Mouse (Mus musculus) stomach, postnatal 0 days (tissue): ENCODE data around the gene Tcf12. TPM values are rescaled to one million over a fixed set of nuclear protein-coding genes. Genes with fewer than 3 reads are reported as not detected.

Source experiments
- ATAC-seq: fragments of 200-750 bp; cut with Nextera tagmentation; 2 replicates; pipeline ENCODE4 v1.8.0; 2017; ENCODE audit not compliant: low FRiP score, low TSS enrichment
- DNase-seq: peaks from one replicate; pipeline ENCODE4 v3.0.0-alpha.2; 2016; ENCODE audit warnings: low spot score
- H3K27ac ChIP-seq: fragments of 300-500 bp; sonication (generic); replicated peaks from 2 replicates; pipeline ENCODE4 v1.5.1; 2014; ENCODE audit warnings: mild to moderate bottlenecking, control low read depth
- H3K27me3 ChIP-seq: fragments of 300-500 bp; sonication (generic); 2 replicates; pipeline ENCODE4 v1.6.1; 2014; ENCODE audit warnings: low read length; ENCODE audit not compliant: control insufficient read depth, insufficient read depth
- H3K36me3 ChIP-seq: fragments of 300-500 bp; sonication (generic); 2 replicates; pipeline ENCODE4 v1.6.1; 2014; ENCODE audit warnings: low read length, mixed read lengths; ENCODE audit not compliant: control insufficient read depth, insufficient read depth
- H3K4me1 ChIP-seq: fragments of 300-500 bp; sonication (generic); replicated peaks from 2 replicates; pipeline ENCODE4 v1.6.1; 2014; ENCODE audit warnings: antibody characterized with exemption; ENCODE audit not compliant: control insufficient read depth, insufficient read depth
- H3K4me2 ChIP-seq: fragments of 300-500 bp; sonication (generic); replicated peaks from 2 replicates; pipeline ENCODE4 v1.6.1; 2014; ENCODE audit warnings: low read depth, mild to moderate bottlenecking, control low read depth, moderate library complexity
- H3K4me3 ChIP-seq: fragments of 300-500 bp; sonication (generic); 2 replicates; pipeline ENCODE4 v1.5.1; 2014; ENCODE audit warnings: low read depth, low read length, control low read depth
- H3K9ac ChIP-seq: fragments of 300-500 bp; sonication (generic); 2 replicates; pipeline ENCODE4 v1.6.1; 2014; ENCODE audit warnings: mild to moderate bottlenecking, low read length, control low read depth, mixed read lengths
- H3K9me3 ChIP-seq: fragments of 300-500 bp; sonication (generic); 2 replicates; pipeline ENCODE4 v1.6.1; 2016; ENCODE audit warnings: low read length; ENCODE audit not compliant: control insufficient read depth
- CTCF ChIP-seq: IDR thresholded peaks from 2 replicates; pipeline ENCODE4 v1.5.1; 2016; ENCODE audit warnings: antibody characterized with exemption, low read depth, mild to moderate bottlenecking, moderate library complexity
- EP300 ChIP-seq: optimal IDR thresholded peaks from 2 replicates; pipeline ENCODE3; 2016; ENCODE audit warnings: antibody characterized with exemption
- WGBS: fragments of 180-500 bp; shearing (Covaris S2); extraction: QIAGEN DNeasy Blood & Tissue Kit; methylation state at CpG from one replicate; pipeline ENCODE4 v1.1.7; 2014; 5-methylcytosine and 5-hydroxymethylcytosine counted together
- polyA plus RNA-seq: library from polyadenylated mRNA; unstranded; fragments of >200 nt; fragmentation: Nextera tagmentation; extraction: Ambion mirVana; gene quantifications from 2 replicates; pipeline ENCODE4 v1.2.1, GENCODE M21; 2015

Gene Tcf12
- polyA plus RNA-seq, 1 experiment from 2014 or later, result 28.7 TPM

- Histone ChIP-seq H3K27ac (no peak overlapping the region), H3K4me1 (no peaks in the 10 kb centered on the region), H3K27me3 (no peaks in the 10 kb centered on the region), H3K4me3 (no peak overlapping the region; the same call in 1 of the 2 replicates), H3K9ac (no peak overlapping the region), H3K4me2 (no peak overlapping the region), H3K36me3 (no peaks in the 10 kb centered on the region), H3K9me3 (no peaks in the 10 kb centered on the region)
- ATAC-seq (no peak), DNase-seq (no peak)
- TF ChIP-seq CTCF (no peak), EP300 (no peak)
- WGBS, result 30% methylated on average over 7 of the region's 7 CpGs
Observed at GRCm38 (mm10) chr9:71895291-71895690, 216.4 kb downstream of the Tcf12 start.

- Histone ChIP-seq H3K27ac (no peak overlapping the region), H3K4me2 (peak overlapping the region; percentile 38), H3K9ac (no peak overlapping the region), H3K27me3 (no peaks in the 10 kb centered on the region), H3K4me3 (peak overlapping the region; percentile 27), H3K4me1 (no peaks in the 10 kb centered on the region), H3K9me3 (no peaks in the 10 kb centered on the region), H3K36me3 (no peaks in the 10 kb centered on the region)
- DNase-seq, result no peak
- ATAC-seq, result no peak
- WGBS, result 58% methylated on average over 7 of the region's 7 CpGs
- no peak for TF ChIP-seq EP300
- no peak for TF ChIP-seq CTCF
Observed at GRCm38 (mm10) chr9:71894943-71895286, 216.8 kb downstream of the Tcf12 start.

GRCm38 (mm10) chr9:71894246-71894942 is 217.3 kb downstream of the Tcf12 start:
- no peaks in the 10 kb centered on the region for H3K36me3 ChIP-seq
- no peaks in the 10 kb centered on the region for H3K9me3 ChIP-seq
- peak overlapping the region; percentile 38 for H3K4me2 ChIP-seq
- peak overlapping the region; percentile 27 for H3K4me3 ChIP-seq
- TF ChIP-seq EP300, result no peak
- TF ChIP-seq CTCF, result no peak
- peak overlapping the region; percentile 31 for H3K27ac ChIP-seq
- DNase-seq, result no peak
- 52% methylated on average over 11 of the region's 11 CpGs for WGBS
- no peaks in the 10 kb centered on the region for H3K4me1 ChIP-seq
- H3K27me3 ChIP-seq, result no peaks in the 10 kb centered on the region
- ATAC-seq, result no peak
- H3K9ac ChIP-seq, result peak overlapping the region; percentile 24; the same call in 1 of the 2 replicates

GRCm38 (mm10) chr9:71888450-71888849 is 223.2 kb downstream of the Tcf12 start:
- ATAC-seq (no peak), DNase-seq (no peak)
- no peak overlapping the region for H3K4me3 ChIP-seq
- TF ChIP-seq CTCF, result no peak
- TF ChIP-seq EP300, result no peak
- no peaks in the 10 kb centered on the region for H3K9me3 ChIP-seq
- WGBS, result 39% methylated on average over 5 of the region's 5 CpGs
- H3K27me3 ChIP-seq, result no peaks in the 10 kb centered on the region
- H3K27ac ChIP-seq, result no peak overlapping the region
- H3K4me1 ChIP-seq, result no peaks in the 10 kb centered on the region
- no peak overlapping the region for H3K4me2 ChIP-seq
- H3K9ac ChIP-seq, result no peak overlapping the region
- H3K36me3 ChIP-seq, result no peaks in the 10 kb centered on the region

GRCm38 (mm10) chr9:71880629-71881028 is 231.0 kb downstream of the Tcf12 start:
- Histone ChIP-seq H3K4me2 (no peak overlapping the region), H3K27ac (no peak overlapping the region), H3K4me3 (no peak overlapping the region), H3K9me3 (no peaks in the 10 kb centered on the region), H3K27me3 (no peaks in the 10 kb centered on the region), H3K9ac (no peak overlapping the region), H3K36me3 (no peaks in the 10 kb centered on the region; the same call in 1 of the 2 replicates), H3K4me1 (no peaks in the 10 kb centered on the region; the same call in 1 of the 2 replicates)
- ATAC-seq (no peak), DNase-seq (no peak)
- WGBS, result 17% methylated on average over 1 of the region's 1 CpGs
- TF ChIP-seq EP300, result no peak
- TF ChIP-seq CTCF, result no peak

- DNase-seq (no peak), ATAC-seq (no peak)
- Histone ChIP-seq H3K4me3 (no peak overlapping the region), H3K36me3 (no peaks in the 10 kb centered on the region; the same call in 1 of the 2 replicates), H3K9me3 (no peaks in the 10 kb centered on the region), H3K27me3 (no peaks in the 10 kb centered on the region), H3K4me2 (no peak overlapping the region), H3K4me1 (no peaks in the 10 kb centered on the region; the same call in 1 of the 2 replicates), H3K27ac (no peak overlapping the region; the same call in 1 of the 2 replicates), H3K9ac (no peak overlapping the region)
- WGBS, result 16% methylated on average over 5 of the region's 5 CpGs
- TF ChIP-seq CTCF, result no peak
- TF ChIP-seq EP300, result no peak
Observed at GRCm38 (mm10) chr9:71879972-71880371, 231.7 kb downstream of the Tcf12 start.
